Mouse (Mus musculus) stomach, embryonic 16.5 days (tissue): ENCODE results near the gene Gm43951. TPM values are rescaled to one million over a fixed set of nuclear protein-coding genes. Genes with fewer than 3 reads are reported as not detected.
A peak's percentile ranks its signal among the peaks of the same experiment; 100 is the strongest.

Experiments used
- ATAC-seq: fragments of 200-750 bp; cut with Nextera tagmentation; 2 replicates; pipeline ENCODE4 v1.8.0; 2017; ENCODE audit warnings: moderate number of reproducible peaks, moderate TSS enrichment; ENCODE audit not compliant: insufficient read depth, low FRiP score
- H3K27ac ChIP-seq: fragments of 300-500 bp; sonication (generic); 2 replicates; pipeline ENCODE4 v1.5.1; 2014; ENCODE audit warnings: low read length
- H3K27me3 ChIP-seq: fragments of 300-500 bp; sonication (generic); 2 replicates; pipeline ENCODE4 v1.6.1; 2014; ENCODE audit warnings: low read length, control low read depth, mixed read lengths; ENCODE audit not compliant: control insufficient read depth, insufficient read depth
- H3K36me3 ChIP-seq: fragments of 300-500 bp; sonication (generic); 2 replicates; pipeline ENCODE4 v1.6.1; 2014; ENCODE audit warnings: low read length; ENCODE audit not compliant: control insufficient read depth, insufficient read depth
- H3K4me1 ChIP-seq: fragments of 300-500 bp; sonication (generic); 2 replicates; pipeline ENCODE4 v1.6.1; 2014; ENCODE audit warnings: low read length, control low read depth, mixed read lengths; ENCODE audit not compliant: control insufficient read depth, insufficient read depth
- H3K4me2 ChIP-seq: fragments of 300-500 bp; sonication (generic); 2 replicates; pipeline ENCODE4 v1.6.1; 2014; ENCODE audit warnings: low read depth, low read length, mixed read lengths
- H3K4me3 ChIP-seq: fragments of 300-500 bp; sonication (generic); replicated peaks from 2 replicates; pipeline ENCODE4 v1.5.1; 2014; ENCODE audit warnings: mild to moderate bottlenecking, low read length
- H3K9ac ChIP-seq: fragments of 300-500 bp; sonication (generic); 2 replicates; pipeline ENCODE4 v1.6.1; 2014; ENCODE audit warnings: low read length
- H3K9me3 ChIP-seq: fragments of 300-500 bp; sonication (generic); replicated peaks from 2 replicates; pipeline ENCODE4 v1.6.1; 2016; ENCODE audit warnings: low read length, control low read depth; ENCODE audit not compliant: control insufficient read depth
- WGBS: fragments of 180-500 bp; shearing (Covaris S2); extraction: QIAGEN DNeasy Blood & Tissue Kit; methylation state at CpG from one replicate; pipeline ENCODE4 v1.1.7; 2014; 5-methylcytosine and 5-hydroxymethylcytosine counted together
- polyA plus RNA-seq: library from polyadenylated mRNA; unstranded; fragments of >200 nt; fragmentation: Nextera tagmentation; extraction: Ambion mirVana; gene quantifications from 2 replicates; pipeline ENCODE4 v1.2.1, GENCODE M21; 2015

Gene Gm43951
- polyA plus RNA-seq, 1 experiment from 2014 or later = 0.23 TPM

DNA sequence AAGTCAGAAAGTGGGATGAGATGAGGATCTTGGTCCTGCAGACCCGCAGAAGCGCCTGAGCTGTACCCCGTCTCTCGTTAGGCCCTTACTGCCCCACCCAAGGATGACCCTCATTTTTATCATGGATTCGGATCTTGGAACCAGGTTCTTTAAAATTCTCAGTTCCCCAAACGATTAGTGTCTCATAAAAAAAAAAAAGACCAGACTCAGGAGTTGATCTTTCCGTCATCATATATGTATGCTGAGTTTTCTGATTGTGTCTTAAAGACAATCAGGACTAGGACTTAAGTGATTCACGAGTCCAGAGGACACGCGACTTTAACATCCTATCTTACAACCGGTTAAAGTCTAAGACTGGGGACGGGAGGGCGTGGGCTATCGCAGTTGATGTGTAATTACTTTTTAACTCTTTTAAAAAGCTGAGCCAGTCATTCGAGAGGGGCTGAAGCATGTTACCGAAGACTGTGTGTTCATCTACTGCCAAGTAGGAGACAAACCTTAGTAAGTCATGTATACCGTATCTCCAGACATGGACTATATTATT lies 1.3 kb upstream of the Gm43951 start:
- no peaks in the 10 kb centered on the region for H3K9me3 ChIP-seq
- peaks cover 8% of the 10 kb centered on the region for H3K4me1 ChIP-seq
- ATAC-seq = no peak
- no peaks in the 10 kb centered on the region for H3K27me3 ChIP-seq
- peaks cover 10% of the 10 kb centered on the region; the same call in 1 of the 2 replicates for H3K36me3 ChIP-seq
- peak overlapping the region; percentile 83 for H3K9ac ChIP-seq
- peak overlapping the region; percentile 70 for H3K27ac ChIP-seq
- peak overlapping the region; percentile 89 for H3K4me3 ChIP-seq
- H3K4me2 ChIP-seq = peak overlapping the region; percentile 89
- WGBS = 9% methylated on average over 17 of the region's 17 CpGs

DNA sequence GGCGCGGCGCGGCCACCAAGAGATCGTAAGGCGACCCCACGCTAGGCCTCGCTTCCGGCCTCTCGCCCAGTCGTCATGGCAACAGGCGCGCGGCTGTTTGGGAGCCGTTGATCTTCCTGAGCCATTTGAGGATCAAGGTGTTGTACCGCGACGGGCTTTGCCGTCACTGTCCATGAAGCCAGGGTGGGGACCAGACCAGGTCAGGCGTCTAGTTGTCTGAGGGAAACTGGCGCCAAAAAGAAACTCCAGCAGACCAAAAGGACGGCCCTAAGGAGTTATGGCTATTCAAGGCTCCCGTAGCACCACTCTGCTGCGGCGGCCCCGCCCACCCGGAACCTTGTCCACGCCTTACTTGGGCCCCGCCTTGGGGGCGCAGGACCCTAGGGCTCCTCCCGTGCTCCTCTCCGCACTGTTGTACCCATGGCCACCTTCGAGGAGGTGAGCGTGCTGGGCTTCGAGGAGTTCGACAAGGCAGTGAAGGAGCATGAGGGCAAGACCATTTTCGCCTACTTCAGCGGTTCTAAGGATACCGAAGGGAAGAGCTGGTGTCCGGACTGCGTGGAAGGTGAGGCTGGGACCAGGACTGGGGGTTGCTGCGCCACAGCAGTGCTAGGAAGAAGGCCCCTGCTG lies 679 bp upstream of the Gm43951 start, which contains the start of the genes 4933427D14Rik and Txndc17:
Gene 4933427D14Rik, minus strand, starts transcription at position 256 of the 630 bp plus-strand sequence.
Gene Txndc17, plus strand, starts transcription at position 344 of the 630 bp plus-strand sequence.
- H3K27ac ChIP-seq = peak within 1 kb of the TSS; percentile 70
- H3K4me1 ChIP-seq = peaks cover 8% of the 10 kb centered on the region
- H3K36me3 ChIP-seq = peaks cover 10% of the 10 kb centered on the region; the same call in 1 of the 2 replicates
- peak within 1 kb of the TSS; percentile 89 for H3K4me2 ChIP-seq
- H3K9ac ChIP-seq = peak within 1 kb of the TSS; percentile 83
- under 1% methylated on average over 42 of the region's 42 CpGs for WGBS
- no peaks in the 10 kb centered on the region for H3K9me3 ChIP-seq
- H3K4me3 ChIP-seq = peak within 1 kb of the TSS; percentile 89
- H3K27me3 ChIP-seq = no peaks in the 10 kb centered on the region
- ATAC-seq = peak; percentile 94

DNA sequence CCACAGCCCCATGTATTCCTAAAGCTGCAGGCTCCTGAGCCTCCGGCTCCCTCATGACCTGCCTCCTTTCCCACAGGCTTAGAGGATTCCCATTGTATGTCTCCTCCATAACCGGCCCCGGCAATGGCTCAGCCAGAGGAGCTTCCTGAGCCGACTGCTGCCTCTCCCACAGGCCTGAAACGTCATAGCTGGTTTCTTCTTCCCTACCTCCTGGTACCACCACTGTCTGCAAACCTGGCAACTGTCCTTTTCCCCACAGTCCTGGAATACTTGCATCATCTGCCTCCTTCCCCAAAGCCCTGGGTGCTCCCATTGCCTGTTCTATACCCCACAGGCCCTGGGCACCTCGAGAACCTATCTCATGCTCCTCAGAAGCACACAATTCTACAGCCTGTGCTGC lies 1.4 kb downstream of the Gm43951 start:
- H3K4me3 ChIP-seq = no peak overlapping the region
- H3K4me1 ChIP-seq = peaks cover 8% of the 10 kb centered on the region
- H3K36me3 ChIP-seq = no peaks in the 10 kb centered on the region
- no peak for ATAC-seq
- no peaks in the 10 kb centered on the region for H3K27me3 ChIP-seq
- WGBS = 70% methylated on average over 6 of the region's 6 CpGs
- H3K4me2 ChIP-seq = no peak overlapping the region
- H3K27ac ChIP-seq = no peak overlapping the region
- H3K9ac ChIP-seq = peak overlapping the region; percentile 16; the same call in 1 of the 2 replicates
- no peaks in the 10 kb centered on the region for H3K9me3 ChIP-seq

DNA sequence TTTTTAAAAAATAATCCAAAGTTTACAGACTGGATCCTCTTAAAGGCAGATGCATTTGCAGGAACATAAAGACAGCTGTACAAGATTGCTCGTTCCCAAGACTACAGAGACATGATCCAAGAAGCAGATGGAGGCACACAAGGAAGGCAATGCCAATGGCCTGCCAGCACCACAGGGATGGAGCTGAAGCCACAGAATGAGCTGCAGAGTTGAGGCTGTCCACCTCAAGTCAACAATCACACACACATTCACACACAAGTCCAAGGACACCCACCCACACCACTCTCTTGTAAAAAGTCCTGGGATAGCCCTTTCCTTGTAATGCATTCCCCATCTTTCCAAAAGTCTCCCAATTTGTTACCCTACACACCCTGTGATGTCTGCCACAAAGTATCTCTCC lies 3.2 kb downstream of the Gm43951 start:
- ATAC-seq = no peak
- no peaks in the 10 kb centered on the region for H3K9me3 ChIP-seq
- no peaks in the 10 kb centered on the region for H3K36me3 ChIP-seq
- no peak overlapping the region for H3K9ac ChIP-seq
- no peak overlapping the region for H3K27ac ChIP-seq
- WGBS = 76% methylated on average over 1 of the region's 1 CpGs
- H3K4me3 ChIP-seq = no peak overlapping the region
- H3K4me2 ChIP-seq = no peak overlapping the region
- H3K4me1 ChIP-seq = peaks cover 8% of the 10 kb centered on the region
- H3K27me3 ChIP-seq = no peaks in the 10 kb centered on the region

DNA sequence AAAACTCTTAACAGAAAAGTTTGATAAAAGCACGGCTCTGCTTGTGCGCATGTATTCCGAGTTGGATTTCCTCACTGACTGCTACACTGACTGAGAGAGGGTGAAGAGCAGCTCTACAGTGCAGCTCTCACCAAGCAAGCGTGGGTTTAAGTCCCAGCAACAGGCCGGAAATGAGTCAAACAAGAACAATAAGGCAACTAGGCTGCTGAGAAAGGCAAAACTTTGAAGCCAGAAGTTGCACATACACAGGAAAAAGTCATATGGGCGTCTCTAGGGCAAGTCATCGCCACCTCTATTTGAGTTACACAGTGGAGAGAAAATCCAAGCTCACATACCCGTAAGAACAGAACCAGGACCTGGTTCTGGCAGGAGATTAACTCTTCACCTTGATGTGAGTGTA lies 10.1 kb downstream of the Gm43951 start:
- Histone ChIP-seq H3K4me2 (no peak overlapping the region), H3K4me1 (no peaks in the 10 kb centered on the region), H3K27ac (peak overlapping the region; percentile 30; the same call in 1 of the 2 replicates), H3K27me3 (no peaks in the 10 kb centered on the region), H3K4me3 (no peak overlapping the region), H3K9ac (no peak overlapping the region), H3K9me3 (no peaks in the 10 kb centered on the region), H3K36me3 (peaks cover 10% of the 10 kb centered on the region; the same call in 1 of the 2 replicates)
- 82% methylated on average over 8 of the region's 8 CpGs for WGBS
- ATAC-seq = no peak

DNA sequence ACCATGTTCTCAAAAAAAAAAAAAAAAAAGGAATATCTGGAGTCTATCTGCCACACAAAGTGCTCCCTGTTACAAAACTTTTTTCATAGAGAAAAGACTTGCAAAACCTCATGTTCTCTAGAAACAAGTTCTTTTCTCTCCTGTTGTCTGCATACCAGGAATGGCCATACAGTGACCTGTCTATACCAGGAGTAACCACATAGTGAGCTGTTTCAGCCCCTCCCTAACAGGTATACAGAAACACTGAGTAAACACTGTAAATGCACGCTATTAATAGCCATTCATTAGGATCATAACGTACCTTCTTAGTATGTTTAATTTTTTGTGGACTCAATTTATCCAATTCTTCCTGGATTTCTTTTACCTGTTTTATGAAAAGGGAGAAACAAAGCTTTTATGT lies 12.4 kb downstream of the Gm43951 start:
- no peak overlapping the region for H3K4me3 ChIP-seq
- 69% methylated on average over 2 of the region's 2 CpGs for whole genome bisulfite sequencing
- H3K9ac ChIP-seq = no peak overlapping the region
- no peaks in the 10 kb centered on the region for H3K9me3 ChIP-seq
- H3K36me3 ChIP-seq = peaks cover 12% of the 10 kb centered on the region; the same call in 1 of the 2 replicates
- H3K27me3 ChIP-seq = no peaks in the 10 kb centered on the region
- H3K4me1 ChIP-seq = no peaks in the 10 kb centered on the region
- no peak overlapping the region for H3K4me2 ChIP-seq
- H3K27ac ChIP-seq = no peak overlapping the region
- no peak for ATAC-seq

DNA sequence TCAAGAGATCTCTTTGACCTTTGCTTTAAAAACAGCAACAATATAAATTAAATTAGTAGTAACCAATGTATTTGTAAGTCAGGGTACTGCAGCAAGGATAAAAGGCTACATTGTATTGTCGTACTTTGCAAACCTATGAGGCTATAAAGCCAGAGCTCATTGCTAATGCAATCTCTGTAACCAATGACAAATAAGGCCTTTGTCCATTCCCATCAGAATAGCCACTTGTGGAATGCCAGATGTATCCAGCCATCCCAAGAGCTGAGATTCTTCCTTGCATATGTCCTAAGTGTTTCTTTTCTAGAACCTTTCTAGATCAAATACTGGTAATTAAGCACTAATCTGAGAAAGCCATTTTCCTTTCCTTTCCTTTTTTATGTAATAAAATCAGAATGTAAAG lies 15.8 kb downstream of the Gm43951 start:
- H3K4me3 ChIP-seq = no peak overlapping the region
- H3K4me1 ChIP-seq = no peaks in the 10 kb centered on the region
- no peak overlapping the region for H3K9ac ChIP-seq
- no peaks in the 10 kb centered on the region for H3K9me3 ChIP-seq
- no peak overlapping the region for H3K4me2 ChIP-seq
- no peak overlapping the region for H3K27ac ChIP-seq
- peaks cover 4% of the 10 kb centered on the region; the same call in 1 of the 2 replicates for H3K36me3 ChIP-seq
- no peak for ATAC-seq
- no peaks in the 10 kb centered on the region for H3K27me3 ChIP-seq
- WGBS = 93% methylated on average over 1 of the region's 1 CpGs

DNA sequence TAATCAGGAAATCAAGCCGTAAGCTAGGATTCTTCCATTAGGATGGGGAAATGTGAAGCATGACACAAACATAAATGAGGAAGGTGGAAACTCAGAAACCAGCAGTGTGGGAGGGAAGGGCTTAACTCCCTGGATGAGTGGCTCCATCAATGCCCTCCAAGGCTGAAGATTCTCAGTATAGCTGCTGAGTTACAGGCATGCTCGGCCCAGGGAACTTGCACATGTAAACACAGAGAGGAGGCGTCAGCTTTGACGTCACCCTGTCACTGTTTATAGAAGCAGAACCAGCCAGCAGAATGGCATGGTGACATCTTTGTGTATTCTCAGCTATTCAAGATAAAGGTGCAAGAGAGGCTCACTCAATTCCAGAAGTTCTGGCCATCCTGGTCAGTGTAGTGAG lies 22.4 kb downstream of the Gm43951 start:
- Histone ChIP-seq H3K27ac (no peak overlapping the region), H3K4me1 (no peaks in the 10 kb centered on the region), H3K36me3 (peaks cover 4% of the 10 kb centered on the region), H3K27me3 (no peaks in the 10 kb centered on the region), H3K4me2 (no peak overlapping the region), H3K9ac (no peak overlapping the region), H3K9me3 (no peaks in the 10 kb centered on the region), H3K4me3 (no peak overlapping the region)
- WGBS = 67% methylated on average over 4 of the region's 4 CpGs
- ATAC-seq = no peak

DNA sequence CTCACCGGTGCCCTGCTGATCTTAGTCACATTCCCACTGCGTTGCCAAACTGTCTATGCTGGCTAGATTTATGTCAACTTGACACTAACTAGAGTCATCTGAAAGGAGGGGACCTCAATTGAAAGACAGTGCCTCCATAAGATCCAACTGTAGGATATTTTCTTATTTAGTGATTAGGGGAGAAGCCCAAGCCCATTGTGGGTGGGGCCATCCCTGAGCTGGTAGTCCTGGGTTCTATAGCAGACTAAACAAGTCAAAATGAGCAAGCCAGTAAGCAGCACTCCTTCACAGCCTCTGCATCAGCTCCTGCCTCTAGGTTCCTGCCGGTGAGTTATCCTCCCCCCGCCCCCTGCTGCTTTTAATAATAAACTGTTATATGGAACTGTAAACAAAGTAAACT lies 25.5 kb downstream of the Gm43951 start:
- H3K4me1 ChIP-seq = no peaks in the 10 kb centered on the region
- no peaks in the 10 kb centered on the region for H3K27me3 ChIP-seq
- H3K9me3 ChIP-seq = no peaks in the 10 kb centered on the region
- peaks cover 9% of the 10 kb centered on the region for H3K36me3 ChIP-seq
- no peak overlapping the region for H3K27ac ChIP-seq
- ATAC-seq = no peak
- H3K4me2 ChIP-seq = no peak overlapping the region
- WGBS = 82% methylated on average over 4 of the region's 4 CpGs
- H3K9ac ChIP-seq = no peak overlapping the region
- H3K4me3 ChIP-seq = no peak overlapping the region
